Mouse (Mus musculus) hindlimb bud, embryonic 11.5 days (tissue): ENCODE results near the gene Vwa1.

Experiments used
- DNase-seq: peaks from one replicate; pipeline ENCODE4 v3.0.0-alpha.2; 2012; ENCODE audit warnings: low read depth, low spot score; ENCODE audit errors: extremely low spot score

Vwa1 gene

DNA sequence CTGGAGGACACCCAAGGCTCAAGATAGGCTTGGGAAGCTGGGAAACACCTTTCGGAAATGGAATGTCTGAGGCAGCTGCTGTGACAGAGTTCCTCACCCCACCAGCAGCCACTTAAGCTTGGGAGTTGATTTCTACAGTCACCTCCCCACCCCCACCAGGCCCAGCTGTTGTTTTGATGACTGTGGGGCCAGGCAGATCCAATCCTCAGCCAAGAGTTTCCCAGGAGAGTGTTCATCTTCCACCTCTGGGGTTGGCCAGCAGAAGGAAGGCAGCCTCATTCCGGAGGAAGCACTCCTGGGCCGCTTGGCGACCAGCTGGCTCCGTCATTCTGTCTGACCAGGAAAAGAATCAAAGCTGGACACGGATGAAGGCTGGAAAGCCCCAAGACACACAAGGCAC, 6.4 kb upstream of the Vwa1 start:
- DNase-seq = no peak

DNA sequence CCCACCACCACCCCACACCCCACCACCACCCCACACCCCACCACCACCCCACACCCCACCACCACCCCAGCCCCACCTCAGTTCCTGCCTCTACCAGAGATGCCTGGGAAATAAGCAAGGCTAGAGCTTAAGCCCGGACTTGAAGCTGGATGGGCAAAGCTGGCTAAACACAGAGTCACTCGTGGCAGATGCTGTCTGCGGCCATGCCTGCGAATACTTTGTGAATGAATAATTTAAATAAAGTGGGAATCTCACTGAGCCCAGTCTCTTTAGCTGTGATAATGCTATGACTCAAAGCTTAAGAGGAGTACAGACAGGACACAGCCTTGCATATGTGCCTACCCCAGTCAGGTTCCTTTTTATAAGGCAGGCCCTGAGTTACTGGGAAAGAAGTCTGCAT, 5.0 kb upstream of the Vwa1 start:
- no peak for DNase-seq

DNA sequence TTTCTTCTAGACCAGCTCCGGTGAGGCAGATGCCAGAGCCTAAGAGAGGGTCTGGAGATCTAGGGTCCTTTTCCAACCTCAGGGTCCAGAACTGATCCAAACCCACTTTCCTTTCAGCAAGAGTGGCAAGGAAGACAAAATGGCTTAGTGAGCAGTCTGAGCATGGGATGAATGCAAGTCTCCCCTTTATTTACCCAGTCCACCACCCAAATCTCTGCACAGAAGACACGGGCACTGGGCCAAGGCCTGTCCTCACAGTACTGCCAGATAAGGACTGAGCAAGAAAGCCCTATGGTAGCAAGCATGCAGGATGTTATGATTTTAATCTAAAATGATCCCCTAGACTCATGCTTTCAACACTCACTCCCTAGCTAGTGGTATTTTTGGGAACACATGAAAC, 3.3 kb upstream of the Vwa1 start:
- no peak for DNase-seq

DNA sequence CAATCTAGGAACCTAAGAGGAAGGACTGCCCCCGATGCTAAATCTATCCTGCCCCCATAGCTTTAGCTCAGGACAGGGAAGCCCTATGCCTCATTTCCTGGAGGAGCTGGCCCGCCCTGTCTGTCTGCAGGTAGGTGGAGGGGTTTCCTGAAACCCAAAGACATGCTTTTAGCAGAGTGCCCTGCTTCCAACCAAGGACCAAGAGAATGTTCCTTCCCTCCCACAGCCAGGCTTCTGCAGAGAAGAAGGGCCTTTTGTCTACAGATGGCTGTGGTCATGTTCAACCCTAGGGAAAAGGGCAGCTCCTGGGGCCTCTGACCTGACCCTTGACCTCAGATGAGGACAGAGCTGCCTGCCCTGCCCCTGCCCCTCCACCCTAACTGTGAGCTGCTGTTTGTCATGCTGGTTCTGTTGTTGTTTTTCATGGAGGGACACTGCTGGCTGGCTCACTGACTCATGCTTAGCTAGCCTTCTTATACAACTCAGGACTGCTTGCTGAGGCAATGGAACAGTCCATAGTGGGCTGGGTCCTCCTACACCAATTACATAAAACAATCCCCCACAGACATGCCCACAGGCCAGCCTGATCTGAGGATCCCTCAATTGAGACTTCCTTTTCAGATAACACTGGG, 2.3 kb upstream of the Vwa1 start:
- DNase-seq = no peak

DNA sequence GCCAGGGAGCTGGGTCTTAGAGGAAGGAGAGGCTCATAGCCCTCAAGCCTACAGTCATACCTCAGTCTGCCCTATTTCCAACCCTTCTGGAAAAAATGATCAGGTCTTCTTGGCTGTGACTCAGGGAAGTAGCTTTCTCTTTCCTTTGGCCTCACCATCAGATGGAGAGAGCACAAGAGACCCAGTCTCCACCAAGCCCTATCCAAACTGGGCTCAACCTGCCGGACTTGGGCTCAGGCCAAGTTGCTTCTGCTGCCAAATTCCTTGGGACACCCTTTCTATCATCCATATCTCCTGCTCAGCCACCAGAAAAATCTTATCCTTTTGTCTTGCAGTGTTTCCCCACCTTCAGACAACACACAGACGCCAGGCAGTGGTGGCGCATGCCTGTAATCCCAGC, 1.4 kb upstream of the Vwa1 start:
- no peak for DNase-seq

DNA sequence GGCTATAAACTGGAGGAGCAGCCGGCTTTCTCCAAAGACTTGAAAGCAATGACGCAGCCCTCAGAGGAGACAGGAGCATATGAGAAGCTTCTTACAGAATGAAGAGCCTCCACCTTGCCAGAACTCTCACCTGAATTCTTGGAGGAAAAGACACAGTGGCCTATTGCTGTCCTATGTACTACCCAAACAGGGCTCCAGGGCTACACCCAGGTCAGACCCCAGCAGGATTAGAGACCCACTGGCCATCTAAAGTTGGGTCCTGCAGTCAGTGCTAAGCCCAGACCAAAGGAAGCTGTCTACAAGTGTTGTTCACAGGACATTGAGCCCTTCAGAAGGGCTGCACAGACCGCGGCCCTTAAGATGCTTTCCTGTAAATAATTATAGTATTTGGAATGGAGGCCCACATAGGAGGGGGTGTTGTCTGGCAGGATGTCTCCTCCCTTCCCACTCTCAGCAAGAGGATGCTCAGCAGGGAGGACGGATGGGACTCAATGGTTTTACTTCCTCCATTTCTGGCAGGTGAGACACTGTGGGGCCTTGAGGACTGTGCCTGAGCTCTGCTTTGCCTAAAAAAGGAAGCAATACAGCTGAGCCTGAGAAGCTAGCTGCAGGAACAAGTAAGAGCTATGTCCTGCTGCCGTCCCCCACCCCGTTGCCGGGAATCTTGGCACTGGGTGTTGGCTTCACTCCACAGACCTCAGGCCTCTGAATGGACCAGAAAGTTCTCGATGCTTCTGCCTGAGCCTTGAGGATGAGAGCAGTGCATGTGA, 658 bp upstream of the Vwa1 start:
- DNase-seq = no peak

DNA sequence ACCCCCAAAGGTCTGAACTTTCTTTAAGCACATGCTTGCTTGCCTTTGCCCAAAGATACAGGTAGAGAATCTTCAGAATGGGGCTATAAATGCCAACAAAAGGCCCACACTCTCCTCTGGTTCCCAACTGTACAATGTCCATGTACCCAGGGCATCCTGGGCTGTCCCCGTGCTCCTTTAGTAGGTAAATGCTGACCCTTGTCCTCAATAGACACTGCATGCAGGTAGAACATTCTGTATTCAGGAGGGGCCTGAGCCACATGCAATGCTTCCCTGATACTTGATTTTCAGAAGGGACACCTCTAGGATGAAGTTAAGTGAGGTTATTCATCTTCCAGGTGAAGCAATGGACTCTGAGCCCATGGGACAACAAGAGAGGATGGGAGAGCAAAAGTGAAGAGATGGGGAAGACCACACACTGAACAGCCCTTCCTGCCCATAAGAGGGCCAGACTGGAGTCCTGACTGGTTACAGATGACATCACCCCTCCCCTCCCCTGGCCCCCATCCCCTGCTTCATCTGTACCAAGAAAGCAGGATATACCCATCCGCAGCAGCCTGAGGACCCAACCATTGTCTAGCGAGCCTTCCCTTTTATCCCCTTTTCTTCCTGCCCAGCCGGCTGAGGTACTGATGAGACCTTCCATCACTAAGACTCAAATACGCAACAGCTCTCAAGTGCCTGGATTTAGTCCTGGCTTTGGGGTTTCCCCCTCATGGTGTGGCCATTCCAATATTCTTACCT, 991 bp downstream of the Vwa1 start:
- no peak for DNase-seq

DNA sequence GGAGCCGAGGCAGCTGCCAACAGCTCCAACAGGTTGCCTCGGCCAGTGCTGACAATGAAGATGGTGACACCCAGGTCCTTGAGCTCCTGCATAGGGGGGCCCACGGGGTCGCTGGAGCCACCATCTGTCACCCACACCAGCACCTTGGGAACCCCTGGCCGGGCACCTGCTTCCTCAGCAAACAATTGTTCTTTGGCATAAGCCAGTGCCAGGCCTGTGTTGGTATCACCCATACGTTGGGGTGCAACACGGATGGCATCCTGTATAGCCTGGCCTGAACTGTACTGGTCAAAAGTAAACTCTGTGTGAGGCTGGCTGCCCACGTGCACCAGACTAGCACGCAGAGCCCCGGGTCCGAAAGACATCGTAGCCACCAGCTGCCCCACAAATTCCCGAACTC, 1.7 kb downstream of the Vwa1 start:
- no peak for DNase-seq

DNA sequence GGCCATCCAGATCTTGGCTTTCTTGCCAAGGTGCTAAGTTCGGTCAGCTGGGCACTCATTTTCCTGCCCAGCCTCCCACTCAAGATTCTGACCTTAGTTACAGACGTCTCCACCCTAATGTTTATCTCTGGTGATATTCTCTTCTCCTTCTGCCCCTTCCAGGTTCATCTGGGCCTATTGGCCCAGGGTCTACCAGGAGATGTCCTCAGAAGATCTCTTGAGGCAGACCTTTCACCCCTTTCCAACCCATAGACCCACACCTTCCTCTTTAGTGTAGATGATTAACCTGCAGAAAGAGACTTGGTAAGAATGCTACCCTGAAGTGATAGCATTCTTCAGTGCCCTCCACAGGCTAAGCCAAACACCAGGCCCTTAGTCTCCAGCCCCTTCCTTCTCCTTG, 2.8 kb downstream of the Vwa1 start:
- no peak for DNase-seq

DNA sequence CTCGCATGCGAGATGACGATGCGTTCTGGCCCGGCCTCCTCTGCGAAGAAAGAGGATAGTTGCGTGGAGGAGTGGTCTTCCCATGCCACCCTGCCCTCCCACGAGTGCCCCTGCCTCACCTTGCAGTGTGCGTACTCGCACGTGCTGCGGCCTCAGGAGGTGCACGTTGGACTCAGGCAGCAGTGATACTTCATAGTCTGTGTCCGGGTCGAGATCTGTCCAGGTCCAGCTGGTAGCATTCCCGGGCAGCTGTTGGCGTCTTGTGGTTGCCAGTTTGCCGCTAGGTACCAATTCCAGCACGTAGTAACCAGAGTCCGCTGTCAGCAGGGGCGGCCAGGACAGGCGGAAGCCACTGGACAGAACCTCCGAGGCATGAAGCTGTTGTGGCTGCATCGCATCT, 3.9 kb downstream of the Vwa1 start:
- DNase-seq = no peak

DNA sequence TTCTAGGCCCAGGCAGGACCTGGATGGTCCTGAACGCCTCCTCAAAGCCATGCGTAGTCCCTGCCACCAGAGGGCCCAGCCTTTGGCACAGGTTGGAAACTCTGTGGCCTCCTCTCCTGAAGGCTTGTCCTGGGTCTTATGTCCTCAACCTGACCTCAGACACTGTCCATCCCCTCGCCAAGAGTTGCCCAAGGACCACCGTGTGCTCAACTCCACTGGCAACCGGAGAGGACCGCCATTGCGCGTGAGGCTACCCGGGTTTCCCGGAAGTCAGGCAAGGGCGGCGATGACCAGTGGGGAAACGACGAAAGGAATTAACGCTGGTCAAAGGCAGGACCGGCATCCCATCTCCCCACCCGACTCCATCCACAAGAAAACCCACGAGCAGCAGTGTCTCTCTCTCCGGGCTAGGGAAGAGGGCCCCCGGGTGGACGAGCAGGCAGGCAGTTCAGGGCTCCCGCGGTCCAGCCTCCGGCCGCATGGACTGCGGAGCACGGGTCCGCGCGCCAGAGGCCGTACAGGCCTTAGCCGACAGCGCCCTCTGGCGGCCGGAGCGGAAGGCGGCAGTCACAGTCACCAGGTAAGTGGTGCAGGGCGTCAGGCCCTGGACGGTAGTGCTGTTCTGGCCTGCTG, 4.5 kb downstream of the Vwa1 start:
- peak; percentile 61 for DNase-seq

DNA sequence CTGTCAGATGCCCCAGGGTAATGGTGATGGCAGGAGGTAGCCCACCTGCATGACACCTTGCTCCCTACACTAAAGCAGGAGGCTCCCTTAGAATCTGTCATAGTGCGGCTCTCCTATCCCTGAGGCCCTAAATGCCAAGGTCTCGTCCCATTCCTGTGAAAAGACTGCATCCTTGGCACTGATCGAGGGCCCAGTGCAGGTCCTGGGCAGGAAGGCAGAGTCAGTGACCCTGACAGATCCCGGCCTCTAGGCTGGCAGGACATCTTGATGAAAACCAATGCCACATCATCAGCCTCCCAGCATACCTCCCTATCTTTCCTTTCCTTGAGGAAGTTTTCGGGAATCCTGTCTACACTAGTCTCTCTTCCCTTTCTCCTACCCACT, 5.0 kb downstream of the Vwa1 start:
- no peak for DNase-seq

DNA sequence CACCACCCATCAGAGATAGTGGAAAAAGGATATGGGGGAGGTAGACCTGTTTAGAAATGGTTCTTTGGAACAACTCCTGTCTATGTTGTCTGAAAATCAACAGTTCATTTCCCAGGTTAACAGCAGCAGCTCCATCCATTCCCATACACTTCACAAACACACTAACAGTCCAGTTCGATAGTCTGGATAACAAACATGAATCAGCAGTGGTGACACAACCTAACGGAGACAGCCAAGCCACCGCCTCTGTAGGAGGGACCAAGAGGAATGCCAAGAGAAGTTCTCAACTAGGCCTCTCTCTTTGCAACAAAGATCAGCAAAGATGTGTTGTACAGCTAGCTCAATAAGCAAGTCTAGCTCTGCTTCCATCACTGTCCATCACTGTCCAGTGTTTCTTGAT, 12.1 kb downstream of the Vwa1 start:
- DNase-seq = no peak

DNA sequence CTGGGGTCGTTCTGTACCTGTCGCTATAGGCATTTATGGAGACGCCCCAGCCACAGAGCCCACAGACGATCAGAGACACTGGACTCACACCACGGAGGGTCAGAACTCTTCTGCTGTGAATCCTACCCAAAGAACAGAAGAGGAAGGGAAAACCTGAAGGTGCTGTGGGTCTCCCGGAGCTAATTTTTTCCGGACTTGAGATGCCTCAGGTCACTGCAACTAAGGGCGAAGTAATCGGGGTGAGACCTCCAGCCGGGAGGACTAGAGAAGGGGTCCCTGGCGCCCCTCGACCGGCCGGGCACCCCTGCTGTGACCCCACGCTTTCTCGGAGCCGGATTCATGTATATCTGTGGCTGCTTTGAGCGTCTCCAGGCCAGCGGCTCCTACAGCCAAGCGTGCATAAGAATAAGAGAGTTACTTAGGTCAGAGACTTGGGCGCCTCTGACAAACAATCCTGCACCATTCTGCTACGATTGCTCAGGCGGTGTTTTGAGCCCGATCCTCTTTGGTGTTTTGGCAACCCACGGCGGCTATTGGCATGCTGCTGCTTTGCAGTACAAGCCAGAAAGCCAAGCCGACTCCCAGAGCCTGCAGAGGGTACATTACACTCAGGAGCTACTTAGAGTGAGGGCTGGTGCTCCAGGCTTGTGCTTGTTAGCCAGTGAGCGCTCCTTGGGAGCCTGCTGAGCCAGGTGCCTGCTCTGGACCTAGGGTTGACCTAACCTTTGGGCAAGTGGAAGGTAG, 13.0 kb downstream of the Vwa1 start:
- no peak for DNase-seq

DNA sequence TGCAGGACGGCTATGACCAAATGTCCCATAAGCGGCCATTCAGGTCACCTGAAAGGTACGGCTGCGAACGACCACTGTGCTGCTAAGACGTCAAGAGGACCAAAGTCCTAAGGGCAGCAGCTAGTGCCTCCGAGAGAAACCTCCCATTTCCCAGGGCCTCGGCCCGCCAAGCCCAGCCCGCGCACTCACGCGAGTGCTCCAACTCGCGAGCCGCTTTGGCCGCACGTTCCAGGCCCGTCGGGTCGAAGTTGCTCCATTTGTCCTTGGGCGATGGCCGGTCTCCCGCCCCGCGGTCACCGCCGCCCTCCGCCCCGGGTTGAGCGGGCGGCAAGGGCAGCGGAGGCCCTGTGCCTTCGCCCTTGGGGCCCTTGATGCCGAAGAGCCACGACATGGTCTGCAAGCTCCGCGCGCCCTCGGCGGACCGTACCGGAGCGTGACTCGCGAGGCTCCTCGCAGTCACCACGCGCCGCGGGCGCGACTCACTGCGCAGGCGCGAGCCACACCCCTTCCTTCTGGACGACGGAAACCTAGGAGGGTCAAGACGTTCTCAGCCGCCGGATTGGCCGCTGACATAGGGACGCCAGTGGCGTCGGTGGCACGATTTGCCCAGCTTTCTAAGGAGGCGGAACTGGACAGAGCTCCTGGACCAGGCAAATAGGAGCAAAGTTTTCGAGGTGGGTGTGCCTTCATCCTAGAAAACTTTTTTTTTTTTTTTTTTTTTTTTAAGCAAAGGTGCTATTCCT, 13.7 kb downstream of the Vwa1 start, which contains the start of gene Atad3a:
TSS of gene Atad3a (minus strand) at position 481 of the 743 bp plus-strand sequence.
- DNase-seq = peak; percentile 99

DNA sequence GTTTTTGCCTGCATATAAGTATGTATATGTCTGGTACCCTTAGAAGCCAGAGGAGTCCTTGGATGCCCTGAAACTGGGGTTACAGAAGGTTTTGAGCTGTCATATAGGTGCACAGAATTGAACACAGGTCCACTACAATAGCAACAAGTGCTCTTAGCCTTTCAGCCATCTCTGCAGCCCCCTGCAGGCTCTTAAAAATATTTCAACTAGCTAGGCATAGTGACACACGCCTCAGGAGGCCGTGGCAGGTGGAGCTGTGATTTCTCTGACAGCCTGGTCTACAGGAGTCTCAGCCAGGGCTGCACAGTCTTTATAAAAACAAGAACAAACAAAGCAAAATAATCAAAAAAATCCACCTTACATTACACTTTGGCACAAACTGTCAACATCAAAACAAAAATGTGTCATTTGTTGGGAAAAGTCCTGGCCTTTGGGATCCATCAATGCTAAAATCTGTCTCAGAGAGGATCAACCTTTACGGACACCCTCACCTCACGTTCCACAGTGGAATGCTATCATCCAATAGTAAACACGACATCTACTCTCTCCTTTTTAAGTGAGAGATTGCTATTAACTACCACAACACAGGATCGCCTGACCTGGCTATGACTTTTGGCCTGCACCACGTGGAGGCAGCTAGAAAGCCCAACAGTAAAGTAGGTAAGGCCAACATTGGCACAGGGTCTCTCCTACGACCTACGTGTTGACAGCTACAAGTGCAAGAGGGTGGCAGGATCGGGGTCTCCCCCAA, 14.5 kb downstream of the Vwa1 start:
- DNase-seq = no peak

DNA sequence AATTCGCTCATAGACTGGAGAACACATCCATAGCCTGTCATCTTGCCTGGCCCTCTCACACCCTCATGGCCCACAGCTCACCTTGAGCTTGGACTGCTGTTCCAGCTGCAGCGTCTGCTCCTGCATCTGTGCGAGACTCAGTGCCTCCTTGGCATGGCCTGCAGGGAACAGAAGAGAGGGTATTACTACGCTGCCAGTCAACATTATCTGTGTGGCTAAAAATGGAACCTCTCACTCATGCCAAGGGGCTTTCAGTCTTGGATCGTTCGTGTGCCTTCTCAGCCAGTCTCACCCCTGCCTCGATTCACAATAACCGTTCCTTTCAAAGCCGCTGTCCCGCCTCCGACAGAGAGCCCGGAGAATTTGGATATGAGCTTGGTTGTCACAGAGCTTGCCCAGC, 17.5 kb downstream of the Vwa1 start:
- DNase-seq = no peak

DNA sequence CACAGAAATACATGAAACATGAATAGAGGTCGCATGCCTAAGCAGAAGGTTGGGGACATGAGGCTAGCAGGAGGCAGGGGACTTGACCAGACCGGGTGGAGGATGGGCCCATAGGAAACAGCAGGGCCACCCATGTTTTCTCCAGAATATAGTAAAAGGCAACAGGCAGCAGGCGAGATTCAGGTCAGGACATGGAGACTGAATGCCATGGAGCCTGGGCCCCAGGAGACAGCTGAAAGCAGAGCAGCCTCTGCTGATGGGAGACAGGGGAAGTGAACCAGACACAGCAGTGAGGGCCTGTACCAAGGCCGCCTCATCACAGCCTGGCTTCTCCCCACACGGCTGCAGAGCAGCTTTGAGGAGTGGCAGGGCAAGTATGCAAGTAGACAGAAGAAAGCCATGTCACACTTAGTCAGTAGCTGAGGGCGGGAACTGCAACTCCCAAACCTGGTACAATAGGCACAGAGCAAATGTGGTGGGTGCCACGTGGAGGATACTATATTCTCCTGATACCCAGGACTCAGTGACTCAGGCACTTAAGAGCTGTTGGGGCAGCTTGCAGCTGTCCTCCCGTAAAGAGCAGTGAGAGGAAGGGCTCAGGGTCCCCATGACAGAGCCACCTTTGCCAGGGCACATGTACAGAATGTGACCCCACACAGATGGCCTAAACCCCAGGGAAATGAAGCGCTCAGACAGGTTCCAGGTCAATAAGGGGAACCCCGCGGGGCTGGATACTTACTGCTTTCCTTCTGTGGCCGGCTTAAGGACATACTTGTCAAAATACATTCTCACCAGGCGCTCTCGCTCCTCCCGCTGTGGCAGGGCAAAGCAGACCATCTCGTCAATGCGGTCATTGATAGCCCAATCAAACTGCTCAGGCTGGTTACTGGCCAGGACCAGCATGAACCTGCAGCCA, 27.7 kb downstream of the Vwa1 start:
- DNase-seq = no peak
